Mouse (Mus musculus): ENCODE results near the gene Sema5a. TPM values are rescaled to one million over a fixed set of nuclear protein-coding genes. Genes with fewer than 3 reads are reported as not detected.

The Sema5a gene
- polyA plus RNA-seq, 1 experiment from 2014 or later = 0.48 TPM

DNA sequence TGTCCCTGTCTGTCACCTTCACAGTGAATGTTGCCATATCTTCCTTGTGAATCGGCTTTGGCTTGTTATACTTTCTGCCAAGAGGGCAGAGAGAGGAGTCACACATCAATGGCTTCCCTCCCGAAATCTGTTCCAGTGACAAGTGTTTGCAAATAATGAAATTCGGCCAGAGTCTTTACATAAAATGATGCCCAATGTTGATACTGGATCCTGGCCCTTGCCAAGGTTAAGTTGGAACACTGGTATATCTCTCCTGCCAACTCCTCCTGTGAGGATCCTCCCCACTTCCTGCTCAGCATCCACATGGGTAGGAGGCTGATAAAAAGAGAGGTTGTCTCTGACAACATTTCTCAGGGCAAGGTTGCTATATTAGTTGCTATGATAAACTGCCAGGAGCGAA, 252.3 kb downstream of the Sema5a start:
- WGBS (ENCODE audit: insufficient replicate concordance) = 48% methylated on average over 4 of the region's 4 CpGs
- no peak for ATAC-seq (ENCODE audit: low read depth)
- Histone ChIP-seq H3K4me2 (ENCODE audit: low read depth, low read length) (no peak overlapping the region), H3K36me3 (ENCODE audit: control insufficient read depth, insufficient read depth) (no peaks in the 10 kb centered on the region), H3K4me1 (ENCODE audit: control insufficient read depth, low read depth, low read length) (no peaks in the 10 kb centered on the region), H3K9me3 (replicated peaks; ENCODE audit: control insufficient read depth, low read length) (no peaks in the 10 kb centered on the region), H3K27ac (ENCODE audit: low read length) (no peak overlapping the region), H3K27me3 (ENCODE audit: control insufficient read depth, insufficient read depth, low read depth, low read length) (no peaks in the 10 kb centered on the region), H3K9ac (ENCODE audit: low read depth, low read length) (no peak overlapping the region), H3K4me3 (ENCODE audit: low read depth, low read length) (no peak overlapping the region)

DNA sequence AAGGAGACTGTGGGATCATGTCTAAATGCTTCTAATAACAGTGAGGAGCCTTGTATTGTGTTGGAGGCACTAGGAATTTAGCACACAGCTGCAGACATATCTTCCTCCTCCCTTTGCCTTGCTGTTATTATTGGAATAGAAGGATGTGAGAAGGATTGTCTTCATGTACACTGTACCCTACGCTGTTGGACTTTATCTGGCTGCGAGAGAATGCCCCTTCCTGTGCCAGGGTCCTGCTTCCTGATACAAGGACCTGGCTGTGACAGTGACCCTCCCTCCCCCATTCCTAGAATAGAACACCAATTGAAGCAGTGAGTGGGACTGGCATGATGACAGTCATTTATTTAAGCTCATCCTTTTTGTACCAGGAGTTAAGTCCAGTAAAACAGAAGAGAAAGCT, 261.3 kb downstream of the Sema5a start:
- H3K4me3 ChIP-seq (ENCODE audit: low read depth, low read length) = no peak overlapping the region
- no peak overlapping the region for H3K4me2 ChIP-seq (ENCODE audit: low read depth, low read length)
- H3K27me3 ChIP-seq (ENCODE audit: control insufficient read depth, insufficient read depth, low read depth, low read length) = no peaks in the 10 kb centered on the region
- no peak overlapping the region for H3K27ac ChIP-seq (ENCODE audit: low read length)
- no peak overlapping the region for H3K9ac ChIP-seq (ENCODE audit: low read depth, low read length)
- ATAC-seq (ENCODE audit: low read depth) = no peak
- no peaks in the 10 kb centered on the region for H3K36me3 ChIP-seq (ENCODE audit: control insufficient read depth, insufficient read depth)
- no peaks in the 10 kb centered on the region for H3K4me1 ChIP-seq (ENCODE audit: control insufficient read depth, low read depth, low read length)
- 24% methylated on average over 2 of the region's 2 CpGs for WGBS (ENCODE audit: insufficient replicate concordance)
- H3K9me3 ChIP-seq (replicated peaks; ENCODE audit: control insufficient read depth, low read length) = no peaks in the 10 kb centered on the region

DNA sequence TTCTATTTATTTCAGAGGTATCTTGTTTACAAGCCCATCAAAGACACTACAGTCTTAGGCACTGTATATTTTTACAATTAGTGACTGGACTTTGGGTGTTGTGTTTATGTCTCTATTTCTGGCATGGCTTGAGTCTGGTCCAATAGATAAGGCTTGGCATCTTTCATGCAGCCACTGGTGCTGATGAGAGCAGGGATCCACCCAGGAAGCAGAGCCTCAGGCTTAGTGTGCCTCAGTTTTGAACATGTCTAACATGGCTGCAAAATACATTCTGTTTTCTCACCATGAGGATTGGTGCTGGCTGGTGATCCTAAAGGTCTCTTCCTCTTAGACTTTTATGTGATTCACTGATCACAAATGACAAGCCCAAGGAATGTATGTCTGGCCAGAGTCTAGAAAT, 263.7 kb downstream of the Sema5a start:
- H3K36me3 ChIP-seq (ENCODE audit: control insufficient read depth, insufficient read depth) = no peaks in the 10 kb centered on the region
- no peaks in the 10 kb centered on the region for H3K4me1 ChIP-seq (ENCODE audit: control insufficient read depth, low read depth, low read length)
- no peak overlapping the region for H3K4me3 ChIP-seq (ENCODE audit: low read depth, low read length)
- no peak overlapping the region for H3K27ac ChIP-seq (ENCODE audit: low read length)
- no peaks in the 10 kb centered on the region for H3K9me3 ChIP-seq (replicated peaks; ENCODE audit: control insufficient read depth, low read length)
- no peak for ATAC-seq (ENCODE audit: low read depth)
- H3K9ac ChIP-seq (ENCODE audit: low read depth, low read length) = no peak overlapping the region
- no peak overlapping the region for H3K4me2 ChIP-seq (ENCODE audit: low read depth, low read length)
- H3K27me3 ChIP-seq (ENCODE audit: control insufficient read depth, insufficient read depth, low read depth, low read length) = no peaks in the 10 kb centered on the region

DNA sequence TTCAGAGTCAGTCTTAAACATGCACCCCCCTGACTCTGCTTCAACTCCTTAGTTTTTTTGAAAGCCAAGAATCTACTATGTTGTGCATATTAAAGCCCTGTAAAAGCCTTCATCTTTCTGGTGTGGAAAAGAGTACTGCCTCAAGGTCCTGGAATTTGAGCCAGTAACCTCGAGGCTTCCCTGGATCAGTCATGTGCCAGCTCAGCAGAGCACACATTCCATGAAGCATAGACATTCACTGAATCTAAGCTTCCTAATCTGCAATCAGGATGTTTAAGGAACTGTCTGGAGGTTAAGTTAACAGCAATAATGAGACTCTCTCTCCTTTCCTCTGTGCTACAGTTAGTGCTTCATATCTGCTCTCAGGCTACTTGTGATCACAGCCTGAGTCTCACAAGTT, 270.3 kb downstream of the Sema5a start:
- no peaks in the 10 kb centered on the region for H3K27me3 ChIP-seq (ENCODE audit: control insufficient read depth, insufficient read depth, low read depth, low read length)
- no peak overlapping the region for H3K4me3 ChIP-seq (ENCODE audit: low read depth, low read length)
- H3K27ac ChIP-seq (ENCODE audit: low read length) = no peak overlapping the region
- WGBS (ENCODE audit: insufficient replicate concordance) = 33% methylated on average over 1 of the region's 1 CpGs
- no peaks in the 10 kb centered on the region for H3K36me3 ChIP-seq (ENCODE audit: control insufficient read depth, insufficient read depth)
- no peaks in the 10 kb centered on the region for H3K9me3 ChIP-seq (replicated peaks; ENCODE audit: control insufficient read depth, low read length)
- ATAC-seq (ENCODE audit: low read depth) = no peak
- no peak overlapping the region for H3K9ac ChIP-seq (ENCODE audit: low read depth, low read length)
- no peaks in the 10 kb centered on the region for H3K4me1 ChIP-seq (ENCODE audit: control insufficient read depth, low read depth, low read length)
- no peak overlapping the region for H3K4me2 ChIP-seq (ENCODE audit: low read depth, low read length)

DNA sequence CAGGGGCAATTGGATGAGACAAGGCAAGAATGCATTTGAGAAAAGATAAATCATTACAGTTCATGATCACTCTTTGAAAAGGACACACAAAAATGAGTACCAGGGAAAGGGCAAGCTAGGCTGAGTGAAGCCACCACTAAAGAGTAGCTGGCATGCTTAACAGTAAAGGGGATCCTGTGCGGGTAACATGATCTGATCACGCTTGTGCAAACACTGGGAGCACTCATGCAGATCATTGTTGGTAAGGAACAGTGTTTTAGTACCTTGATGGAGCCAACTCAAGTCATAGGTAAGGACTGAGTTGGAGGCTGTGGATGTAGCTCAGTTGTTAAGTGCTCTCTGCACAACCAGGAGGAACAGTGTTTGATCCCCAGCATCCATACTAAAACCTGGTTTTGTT, 273.3 kb downstream of the Sema5a start:
- Histone ChIP-seq H3K4me2 (ENCODE audit: low read depth, low read length) (no peak overlapping the region), H3K36me3 (ENCODE audit: control insufficient read depth, insufficient read depth) (no peaks in the 10 kb centered on the region), H3K27me3 (ENCODE audit: control insufficient read depth, insufficient read depth, low read depth, low read length) (no peaks in the 10 kb centered on the region), H3K27ac (ENCODE audit: low read length) (no peak overlapping the region), H3K9ac (ENCODE audit: low read depth, low read length) (no peak overlapping the region), H3K4me3 (ENCODE audit: low read depth, low read length) (no peak overlapping the region), H3K4me1 (ENCODE audit: control insufficient read depth, low read depth, low read length) (no peaks in the 10 kb centered on the region), H3K9me3 (replicated peaks; ENCODE audit: control insufficient read depth, low read length) (no peaks in the 10 kb centered on the region)
- WGBS (ENCODE audit: insufficient replicate concordance) = 75% methylated on average over 2 of the region's 2 CpGs
- no peak for ATAC-seq (ENCODE audit: low read depth)

DNA sequence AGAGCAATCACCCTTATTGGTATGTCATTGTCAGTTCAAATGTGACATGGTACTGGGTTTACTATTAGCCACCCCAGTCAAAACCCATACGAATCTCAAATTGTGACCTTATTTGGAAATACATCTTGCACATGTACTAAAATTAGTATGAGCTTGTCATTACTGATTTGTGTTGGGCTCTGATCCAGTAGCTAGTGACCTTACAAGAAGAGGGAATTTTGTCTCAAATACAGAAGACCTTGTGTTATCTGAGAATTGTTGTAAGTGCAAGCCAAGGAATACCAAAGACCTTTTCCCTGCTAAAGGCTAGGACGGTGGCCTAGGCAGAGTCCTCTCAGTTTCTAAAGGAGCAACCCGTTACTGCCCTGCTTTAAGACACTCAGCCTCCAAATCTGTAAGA, 287.9 kb downstream of the Sema5a start:
- H3K27me3 ChIP-seq (ENCODE audit: control insufficient read depth, insufficient read depth, low read depth, low read length) = no peaks in the 10 kb centered on the region
- H3K4me3 ChIP-seq (ENCODE audit: low read depth, low read length) = no peak overlapping the region
- no peaks in the 10 kb centered on the region for H3K36me3 ChIP-seq (ENCODE audit: control insufficient read depth, insufficient read depth)
- no peak overlapping the region for H3K27ac ChIP-seq (ENCODE audit: low read length)
- no peaks in the 10 kb centered on the region for H3K4me1 ChIP-seq (ENCODE audit: control insufficient read depth, low read depth, low read length)
- ATAC-seq (ENCODE audit: low read depth) = no peak
- no peak overlapping the region for H3K4me2 ChIP-seq (ENCODE audit: low read depth, low read length)
- WGBS (ENCODE audit: insufficient replicate concordance) = 57% methylated on average over 3 of the region's 3 CpGs
- H3K9me3 ChIP-seq (replicated peaks; ENCODE audit: control insufficient read depth, low read length) = no peaks in the 10 kb centered on the region
- H3K9ac ChIP-seq (ENCODE audit: low read depth, low read length) = no peak overlapping the region

DNA sequence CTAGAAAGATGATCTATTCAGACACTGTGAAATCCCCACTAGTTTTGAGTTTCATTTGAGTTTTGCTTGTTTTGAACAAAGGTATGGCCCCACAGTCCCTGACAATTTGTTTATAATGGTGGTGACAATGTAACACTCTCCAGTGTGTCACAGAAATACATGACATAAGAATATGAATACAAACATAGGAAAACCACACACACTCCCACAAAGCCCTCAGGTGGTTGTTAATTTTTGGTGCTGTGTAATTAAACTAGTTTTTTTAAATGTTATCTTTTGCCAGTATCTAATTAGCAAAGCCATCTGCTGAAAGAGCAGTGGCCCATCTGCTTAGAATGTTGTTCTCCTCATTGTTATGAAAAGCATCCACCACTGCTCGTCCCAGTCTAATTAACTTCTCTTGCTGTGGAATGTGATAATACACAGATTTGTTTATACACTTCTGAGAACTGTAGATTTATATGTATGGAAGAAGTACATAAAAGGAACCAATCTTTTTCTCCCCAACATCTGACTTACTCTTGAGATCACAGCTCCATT, 289.0 kb downstream of the Sema5a start:
- Histone ChIP-seq H3K36me3 (ENCODE audit: control insufficient read depth, insufficient read depth) (no peaks in the 10 kb centered on the region), H3K27me3 (ENCODE audit: control insufficient read depth, insufficient read depth, low read depth, low read length) (no peaks in the 10 kb centered on the region), H3K4me2 (ENCODE audit: low read depth, low read length) (no peak overlapping the region), H3K4me1 (ENCODE audit: control insufficient read depth, low read depth, low read length) (no peaks in the 10 kb centered on the region), H3K27ac (ENCODE audit: low read length) (no peak overlapping the region), H3K4me3 (ENCODE audit: low read depth, low read length) (no peak overlapping the region), H3K9ac (ENCODE audit: low read depth, low read length) (no peak overlapping the region), H3K9me3 (replicated peaks; ENCODE audit: control insufficient read depth, low read length) (no peaks in the 10 kb centered on the region)
- 45% methylated on average over 1 of the region's 1 CpGs for WGBS (ENCODE audit: insufficient replicate concordance)
- ATAC-seq (ENCODE audit: low read depth) = no peak

DNA sequence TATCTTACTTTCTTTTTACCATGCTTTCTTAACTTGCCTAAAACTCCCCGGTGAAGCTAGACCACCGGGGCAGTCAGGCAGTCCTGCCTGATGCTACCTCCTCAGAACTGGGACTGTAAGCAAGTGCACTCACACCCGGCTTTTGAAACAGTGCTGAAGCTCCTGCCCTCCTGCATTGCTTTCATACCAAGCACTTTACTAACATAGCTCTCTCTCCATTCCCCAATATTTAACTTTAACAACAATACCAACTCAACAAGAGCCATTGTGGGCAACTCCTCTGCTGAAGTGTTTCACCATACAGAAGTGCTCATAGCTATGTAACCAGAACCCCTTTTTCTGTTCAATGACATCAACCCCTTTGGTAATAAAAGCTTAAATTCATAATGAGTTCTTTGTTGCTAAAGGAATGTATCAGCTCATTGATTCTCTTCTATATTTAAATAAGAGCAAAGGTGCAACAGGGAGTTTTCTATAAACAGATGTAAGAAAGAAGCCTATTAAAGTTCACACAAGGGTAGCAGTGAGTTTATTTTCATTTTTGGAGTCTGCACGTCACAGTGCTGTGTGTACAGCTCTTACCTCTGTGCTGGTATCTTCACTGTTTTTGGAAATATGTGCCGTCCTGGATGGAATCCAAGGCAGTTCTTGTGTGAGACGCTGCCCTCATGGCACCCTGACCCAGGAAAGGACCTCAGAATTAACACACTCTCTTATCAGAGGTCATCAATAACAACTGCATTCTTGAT, 292.3 kb downstream of the Sema5a start:
- H3K9me3 ChIP-seq (replicated peaks; ENCODE audit: control insufficient read depth, low read length) = no peaks in the 10 kb centered on the region
- WGBS (ENCODE audit: insufficient replicate concordance) = 64% methylated on average over 6 of the region's 6 CpGs
- no peaks in the 10 kb centered on the region for H3K4me1 ChIP-seq (ENCODE audit: control insufficient read depth, low read depth, low read length)
- no peak for ATAC-seq (ENCODE audit: low read depth)
- no peaks in the 10 kb centered on the region for H3K27me3 ChIP-seq (ENCODE audit: control insufficient read depth, insufficient read depth, low read depth, low read length)
- H3K4me3 ChIP-seq (ENCODE audit: low read depth, low read length) = no peak overlapping the region
- H3K4me2 ChIP-seq (ENCODE audit: low read depth, low read length) = no peak overlapping the region
- no peaks in the 10 kb centered on the region for H3K36me3 ChIP-seq (ENCODE audit: control insufficient read depth, insufficient read depth)
- H3K9ac ChIP-seq (ENCODE audit: low read depth, low read length) = no peak overlapping the region
- H3K27ac ChIP-seq (ENCODE audit: low read length) = no peak overlapping the region

DNA sequence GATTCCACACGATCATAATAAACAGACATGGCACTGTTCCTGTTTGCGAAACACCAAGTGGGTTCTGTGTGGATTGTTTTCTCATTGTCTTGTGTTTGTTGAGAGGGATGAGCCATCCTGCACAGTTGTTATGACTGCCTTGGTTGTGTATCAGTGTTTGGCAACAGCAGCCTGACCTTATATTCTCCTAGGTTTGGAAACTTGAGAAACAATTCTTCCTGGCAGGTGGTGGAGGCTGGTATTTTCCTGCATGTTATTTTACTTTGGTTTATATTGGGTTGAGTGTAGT, 292.8 kb downstream of the Sema5a start:
- WGBS (ENCODE audit: insufficient replicate concordance) = 60% methylated on average over 2 of the region's 2 CpGs

More for the DNA sequence above, 292.8 kb downstream of the Sema5a start:
- ATAC-seq (ENCODE audit: low read depth) = no peak
- Histone ChIP-seq H3K9ac (ENCODE audit: low read depth, low read length) (no peak overlapping the region), H3K27me3 (ENCODE audit: control insufficient read depth, insufficient read depth, low read depth, low read length) (no peaks in the 10 kb centered on the region), H3K9me3 (replicated peaks; ENCODE audit: control insufficient read depth, low read length) (no peaks in the 10 kb centered on the region), H3K4me1 (ENCODE audit: control insufficient read depth, low read depth, low read length) (no peaks in the 10 kb centered on the region), H3K27ac (ENCODE audit: low read length) (no peak overlapping the region), H3K36me3 (ENCODE audit: control insufficient read depth, insufficient read depth) (no peaks in the 10 kb centered on the region), H3K4me3 (ENCODE audit: low read depth, low read length) (no peak overlapping the region), H3K4me2 (ENCODE audit: low read depth, low read length) (no peak overlapping the region)

Data from liver, embryonic 16.5 days (tissue).